Mouse (Mus musculus): ENCODE results near the gene Cbr1.
A peak's percentile ranks its signal among the peaks of the same experiment; 100 is the strongest.
"Not testable (repeated sequence)": the region's sequence is repeated elsewhere in the genome, so short reads cannot be mapped to it uniquely, and the experiment has no call there.

Gene Cbr1

DNA sequence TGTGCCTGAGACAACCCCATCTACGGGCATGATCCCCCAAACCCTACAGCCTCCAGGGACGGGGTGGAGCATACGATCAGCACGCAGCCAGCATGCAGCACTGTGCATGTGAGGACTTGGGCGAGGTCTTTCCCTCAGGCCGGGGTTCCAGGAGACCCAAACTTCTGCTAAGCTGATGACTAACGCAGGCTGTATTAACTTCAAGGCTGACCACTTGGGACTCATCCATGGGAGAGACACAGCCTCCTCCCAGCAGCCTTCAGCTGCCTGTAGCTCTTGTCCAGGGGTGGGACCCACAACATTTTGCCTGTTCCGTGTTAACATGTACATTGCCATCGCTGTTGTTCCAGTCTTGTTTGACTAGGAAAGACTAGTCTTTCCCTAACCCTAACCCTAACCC lies 8.1 kb upstream of the Cbr1 start:
- DNase-seq (ENCODE audit: low read depth) = no peak

DNA sequence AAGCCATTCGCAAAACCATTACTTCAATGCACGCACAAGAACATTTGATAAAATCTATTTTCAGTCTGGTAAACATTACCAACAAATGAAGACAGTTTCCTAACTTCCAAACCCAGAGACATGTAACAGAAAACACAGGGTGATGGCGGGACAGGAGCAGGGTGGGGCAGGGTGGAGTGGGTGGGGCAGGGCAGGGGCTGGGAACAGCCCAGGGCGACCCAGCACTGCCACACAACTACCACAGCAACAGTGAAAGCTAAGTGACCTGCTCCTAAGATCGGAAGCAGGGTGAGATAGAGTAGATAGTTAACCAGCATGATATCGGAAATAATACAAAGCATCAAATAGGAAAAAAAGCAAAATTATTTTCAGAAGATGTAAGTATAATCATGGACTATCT lies 6.2 kb upstream of the Cbr1 start:
- DNase-seq (ENCODE audit: low read depth) = no peak

DNA sequence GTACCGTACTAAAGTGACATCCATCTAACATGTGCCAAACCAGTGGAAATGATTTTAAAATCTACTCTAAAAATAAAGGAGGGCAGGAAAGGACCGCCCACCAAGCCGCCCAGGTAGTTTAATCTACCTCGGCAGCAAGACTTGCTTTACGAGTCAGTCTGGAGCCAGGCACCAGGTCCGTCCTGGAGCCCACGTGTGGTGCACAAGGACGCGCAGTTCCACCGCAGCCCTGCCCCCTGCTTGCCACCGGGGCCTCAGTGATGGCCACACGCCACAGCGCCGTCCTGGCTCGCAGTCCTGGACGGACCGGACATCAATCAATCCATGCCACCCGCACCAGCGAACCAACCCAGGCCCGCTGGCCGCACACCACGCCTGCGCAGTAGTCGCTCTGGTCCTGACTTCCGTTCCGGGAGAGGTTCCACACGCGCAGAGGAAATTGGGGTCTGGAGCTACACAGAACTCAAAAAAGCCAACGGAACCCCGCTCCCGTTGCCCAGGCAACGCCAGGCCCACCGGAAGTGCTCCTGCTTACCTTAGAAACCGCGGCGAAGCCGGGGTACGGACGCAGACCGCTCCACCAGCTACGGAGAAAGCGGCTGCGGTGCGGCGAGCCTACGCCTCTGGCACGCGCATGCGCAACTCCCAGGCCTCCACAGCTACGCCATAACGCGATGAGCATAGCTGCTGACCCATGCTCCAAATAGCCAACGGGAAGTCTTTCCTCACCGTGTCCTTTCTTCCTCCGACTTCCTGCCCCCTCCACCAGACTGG lies 2.0 kb upstream of the Cbr1 start, which contains the start of gene Setd4:
Setd4 (minus strand) TSS at position 625 of the 774 bp plus-strand sequence.
- peak; percentile 70 for DNase-seq (ENCODE audit: low read depth)

DNA sequence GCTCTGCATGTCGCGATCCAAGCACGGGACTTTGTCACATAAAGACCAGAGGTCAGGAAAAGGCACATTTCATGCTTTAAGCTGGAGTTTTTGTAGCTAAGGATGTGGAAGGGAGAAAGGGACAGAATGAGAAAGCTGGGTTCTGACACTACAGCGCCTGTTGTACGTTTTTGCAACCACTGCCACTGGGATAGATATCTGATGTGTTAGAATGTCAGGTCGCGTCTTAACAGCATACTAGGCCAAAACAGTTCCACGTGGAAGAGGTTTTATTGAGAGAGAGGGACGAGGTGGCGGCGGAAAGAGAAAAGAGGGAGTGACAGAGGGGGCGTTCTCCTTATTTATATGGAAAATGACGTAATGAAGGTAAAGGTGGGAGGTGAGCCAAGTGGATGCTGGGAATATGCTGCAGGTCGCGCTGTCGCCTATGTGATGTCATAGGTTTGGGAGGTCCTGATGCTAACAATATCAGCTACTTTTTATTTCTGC lies 1.1 kb upstream of the Cbr1 start:
- DNase-seq (ENCODE audit: low read depth) = no peak

- DNase-seq (ENCODE audit: low read depth) = no peak
Measured at GRCm38 (mm10) chr16:93606146-93606545, 493 bp downstream of the Cbr1 start.

GRCm38 (mm10) chr16:93607669-93608101 lies 2.0 kb downstream of the Cbr1 start:
- DNase-seq (ENCODE audit: low read depth) = peak; percentile 86

- DNase-seq (ENCODE audit: low read depth) = no peak
Measured at GRCm38 (mm10) chr16:93608731-93609130, 3.1 kb downstream of the Cbr1 start.

DNA sequence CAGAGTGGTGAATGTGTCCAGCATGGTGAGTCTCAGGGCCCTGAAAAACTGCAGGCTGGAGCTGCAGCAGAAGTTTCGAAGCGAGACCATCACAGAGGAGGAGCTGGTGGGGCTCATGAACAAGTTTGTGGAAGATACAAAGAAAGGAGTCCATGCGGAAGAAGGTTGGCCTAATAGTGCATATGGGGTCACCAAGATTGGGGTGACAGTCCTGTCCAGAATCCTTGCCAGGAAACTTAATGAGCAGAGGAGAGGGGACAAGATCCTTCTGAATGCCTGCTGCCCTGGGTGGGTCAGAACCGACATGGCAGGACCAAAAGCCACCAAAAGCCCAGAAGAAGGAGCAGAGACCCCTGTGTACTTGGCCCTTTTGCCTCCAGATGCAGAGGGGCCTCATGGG lies 4.1 kb downstream of the Cbr1 start:
- DNase-seq (ENCODE audit: low read depth) = no peak

GRCm38 (mm10) chr16:93610961-93611360 lies 5.3 kb downstream of the Cbr1 start:
- DNase-seq (ENCODE audit: low read depth) = no peak

DNA sequence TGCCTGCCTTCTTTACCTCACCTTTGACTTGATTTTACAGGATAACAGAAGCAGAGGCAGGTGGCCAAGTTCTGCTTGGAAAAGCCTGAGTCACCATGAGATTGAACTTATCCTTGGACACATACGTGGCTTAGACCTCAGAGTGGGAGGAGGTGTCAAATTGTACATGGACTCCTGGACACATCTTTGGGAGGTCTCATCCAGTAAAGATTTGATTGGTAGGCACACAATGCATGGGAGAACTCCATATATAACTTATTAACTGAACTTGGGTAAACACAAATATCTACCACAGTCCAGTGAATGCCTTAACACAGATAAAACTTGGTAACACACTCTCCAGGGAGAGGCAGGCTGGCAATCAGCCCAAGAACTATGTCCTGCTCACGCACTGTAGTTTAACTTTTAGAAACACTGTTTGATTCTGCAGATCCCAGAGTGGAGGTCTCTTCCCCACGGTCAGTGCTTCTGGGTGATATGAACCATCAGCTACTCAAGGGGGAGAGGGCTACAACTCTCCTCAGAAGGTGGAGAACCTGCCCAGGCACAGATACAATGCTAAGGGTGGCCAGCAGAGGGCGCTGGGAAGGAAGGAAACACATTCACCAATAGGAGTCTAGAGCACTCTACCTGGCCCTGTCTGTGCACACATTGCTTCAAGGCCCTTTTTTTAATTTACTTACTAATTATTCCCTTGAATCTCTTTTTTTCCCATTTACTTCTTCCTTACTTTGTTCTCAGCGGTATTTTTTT lies 9.6 kb downstream of the Cbr1 start:
- DNase-seq (ENCODE audit: low read depth) = no peak

DNA sequence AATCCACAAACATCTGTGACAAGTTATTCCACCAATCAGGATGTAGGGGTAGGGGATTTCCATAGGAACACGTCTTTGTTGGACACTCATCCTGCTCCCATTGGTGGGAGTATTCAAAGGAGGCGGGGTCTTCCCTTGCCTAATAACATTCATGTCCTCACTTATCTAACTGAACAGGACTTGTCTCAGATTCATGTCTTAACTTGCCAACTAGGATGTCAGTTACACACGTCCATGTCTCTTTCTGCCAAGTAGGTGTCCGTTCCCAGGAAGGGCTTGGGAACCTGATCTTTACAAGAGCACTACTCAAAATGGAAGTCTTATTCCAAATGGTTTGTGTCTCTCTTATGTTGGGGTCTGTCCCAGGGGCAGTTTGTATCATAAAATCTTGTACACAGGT lies 18.1 kb downstream of the Cbr1 start:
- not testable (repeated sequence) for DNase-seq (ENCODE audit: low read depth)

GRCm38 (mm10) chr16:93624671-93625070 lies 19.0 kb downstream of the Cbr1 start:
- no peak for DNase-seq (ENCODE audit: low read depth)

- DNase-seq (ENCODE audit: low read depth) = no peak
Measured at GRCm38 (mm10) chr16:93626745-93627144, 21.1 kb downstream of the Cbr1 start.

DNA sequence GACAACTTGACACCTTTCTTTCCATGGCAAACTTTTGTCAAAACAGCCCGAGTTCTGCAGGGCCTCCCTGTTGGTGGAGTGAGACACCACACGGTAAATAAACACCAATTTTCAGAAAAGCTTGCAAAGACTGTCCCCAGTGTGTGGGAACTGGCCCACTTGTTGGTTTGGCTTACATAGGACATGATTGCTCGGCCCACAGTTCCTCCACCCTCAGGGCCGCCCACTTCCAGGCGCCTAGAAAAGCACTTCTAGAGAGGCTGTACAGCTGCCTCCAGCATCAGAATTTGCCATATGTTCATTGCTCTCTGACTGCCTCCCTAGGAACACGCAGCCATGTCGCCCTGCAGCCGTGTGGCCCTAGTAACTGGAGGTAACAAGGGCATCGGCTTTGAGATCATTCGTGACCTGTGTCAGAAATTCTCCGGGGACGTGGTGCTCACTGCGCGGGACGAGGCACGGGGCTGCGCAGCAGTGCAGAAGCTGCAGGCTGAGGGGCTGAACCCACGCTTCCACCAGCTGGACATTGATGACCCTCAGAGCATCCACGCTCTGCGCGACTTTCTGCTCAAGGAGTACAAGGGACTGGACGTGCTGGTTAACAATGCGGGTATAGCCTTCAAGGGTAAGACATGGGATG lies 22.2 kb downstream of the Cbr1 start, which contains the start of gene Gm5678:
Gm5678 (plus strand) TSS at position 337 of the 640 bp plus-strand sequence.
- no peak for DNase-seq (ENCODE audit: low read depth)

DNA sequence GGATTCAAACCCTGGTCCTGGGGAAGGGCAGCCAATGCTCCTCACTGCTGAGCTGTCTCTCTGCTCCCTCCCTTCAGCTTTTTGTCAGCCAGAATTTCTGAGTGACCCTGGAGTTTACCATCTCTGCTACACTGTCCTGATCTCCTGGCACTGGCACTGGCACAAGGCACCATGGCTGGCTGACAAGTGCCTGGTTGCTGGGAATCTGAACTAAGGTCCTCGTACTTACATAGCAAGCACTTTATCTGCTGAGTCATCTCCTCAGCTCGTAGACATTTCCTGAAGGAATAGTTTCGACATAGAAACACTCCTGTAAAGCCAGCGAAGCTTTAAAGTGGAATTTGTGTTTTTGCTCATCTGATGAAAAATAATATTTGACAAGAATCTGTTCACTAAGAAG lies 38.4 kb downstream of the Cbr1 start:
- no peak for DNase-seq (ENCODE audit: low read depth)

- DNase-seq (ENCODE audit: low read depth) = no peak
Measured at GRCm38 (mm10) chr16:93648441-93649183, 43.0 kb downstream of the Cbr1 start.

Data from c-Kit-positive CD71-positive TER-119-negative erythroid progenitor cells, embryonic 14.5 days (primary cell).